Mouse (Mus musculus) E14TG2a.4 (cell line): ENCODE data around the gene Fyttd1.

ENCODE experiments used
- CTCF ChIP-seq: conservative IDR thresholded peaks from 2 replicates; pipeline ENCODE4 v1.5.1; 2014; ENCODE audit warnings: low read length
- NANOG ChIP-seq: IDR thresholded peaks from 2 replicates; pipeline ENCODE4 v1.6.1; 2014; ENCODE audit warnings: borderline replicate concordance, low read length, mixed read lengths

DNA sequence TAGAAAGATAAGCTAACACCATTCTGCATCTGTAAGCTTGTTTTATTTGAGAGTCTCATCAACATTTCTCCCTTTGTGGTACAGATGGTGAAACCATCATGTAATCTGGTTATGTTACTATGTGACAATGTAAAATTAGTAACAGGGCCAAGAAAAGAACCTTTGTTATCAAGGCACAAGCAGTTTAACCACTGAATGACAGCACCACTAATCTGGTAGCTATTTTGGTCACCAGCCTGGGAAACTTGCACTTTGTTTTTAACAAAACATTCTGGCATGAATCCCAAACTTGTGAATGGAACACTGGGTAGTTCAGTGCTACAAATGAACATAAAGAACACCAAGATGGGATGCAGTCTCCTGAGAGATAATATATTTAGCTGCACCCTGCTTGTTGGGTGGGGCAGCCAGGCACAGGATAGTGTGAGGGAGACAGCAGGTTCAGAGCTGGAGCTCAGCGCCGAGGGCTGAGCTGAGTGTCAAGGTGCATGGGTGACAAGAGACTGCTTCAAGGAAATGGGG is 23.2 kb upstream of the Fyttd1 start:
- TF ChIP-seq CTCF (no peak), NANOG (no peak)
